Mouse (Mus musculus): ENCODE data around the gene Pitx3. TPM values are rescaled to one million over a fixed set of nuclear protein-coding genes. Genes with fewer than 3 reads are reported as not detected.
"Not testable (repeated sequence)": the region's sequence is repeated elsewhere in the genome, so short reads cannot be mapped to it uniquely, and the experiment has no call there.

Gene Pitx3
- polyA plus RNA-seq, 1 experiment from 2014 or later, result 0.13 TPM

GRCm38 (mm10) chr19:46131283-46131682 lies 16.8 kb downstream of the Pitx3 start:
- H3K27me3 ChIP-seq (ENCODE audit: control insufficient read depth, insufficient read depth, low read length), result peaks cover 7% of the 10 kb centered on the region; the same call in 1 of the 2 replicates
- H3K9me3 ChIP-seq (ENCODE audit: control insufficient read depth, low read length), result no peaks in the 10 kb centered on the region
- ATAC-seq (ENCODE audit: low FRiP score, low TSS enrichment) (no peak), DNase-seq (ENCODE audit: low spot score) (no peak)
- no peaks in the 10 kb centered on the region for H3K36me3 ChIP-seq (ENCODE audit: control insufficient read depth, insufficient read depth, low read length)
- peak overlapping the region; percentile 28 for H3K4me3 ChIP-seq (ENCODE audit: low read depth, low read length)
- TF ChIP-seq EP300 (optimal IDR thresholded peaks at IDR 0.05), result no peak
- no peak for TF ChIP-seq CTCF (IDR thresholded peaks at IDR 0.05; ENCODE audit: low read depth)
- H3K4me2 ChIP-seq (replicated peaks; ENCODE audit: low read depth), result peak overlapping the region; percentile 54
- H3K4me1 ChIP-seq (replicated peaks; ENCODE audit: control insufficient read depth, insufficient read depth), result peaks cover 5% of the 10 kb centered on the region
- no peak overlapping the region for H3K9ac ChIP-seq (ENCODE audit: low read length)
- 12% methylated on average over 6 of the region's 8 CpGs for WGBS
- no peak overlapping the region for H3K27ac ChIP-seq (replicated peaks)

- H3K4me1 ChIP-seq (replicated peaks; ENCODE audit: control insufficient read depth, insufficient read depth); ATAC-seq (ENCODE audit: low FRiP score, low TSS enrichment): not testable (repeated sequence)
Measured at GRCm38 (mm10) chr19:46129737-46130136, 18.4 kb downstream of the Pitx3 start.

GRCm38 (mm10) chr19:46126301-46126700 lies 21.8 kb downstream of the Pitx3 start:
- H3K36me3 ChIP-seq (ENCODE audit: control insufficient read depth, insufficient read depth, low read length), result no peaks in the 10 kb centered on the region
- no peak overlapping the region for H3K9ac ChIP-seq (ENCODE audit: low read length)
- no peak for ATAC-seq (ENCODE audit: low FRiP score, low TSS enrichment)
- no peaks in the 10 kb centered on the region for H3K27me3 ChIP-seq (ENCODE audit: control insufficient read depth, insufficient read depth, low read length)
- no peak for DNase-seq (ENCODE audit: low spot score)
- H3K4me2 ChIP-seq (replicated peaks; ENCODE audit: low read depth), result no peak overlapping the region
- no peaks in the 10 kb centered on the region for H3K9me3 ChIP-seq (ENCODE audit: control insufficient read depth, low read length)
- no peaks in the 10 kb centered on the region for H3K4me1 ChIP-seq (replicated peaks; ENCODE audit: control insufficient read depth, insufficient read depth)
- WGBS, result 87% methylated on average over 4 of the region's 4 CpGs
- no peak overlapping the region for H3K4me3 ChIP-seq (ENCODE audit: low read depth, low read length)
- TF ChIP-seq EP300 (optimal IDR thresholded peaks at IDR 0.05) (no peak), CTCF (IDR thresholded peaks at IDR 0.05; ENCODE audit: low read depth) (no peak)
- no peak overlapping the region for H3K27ac ChIP-seq (replicated peaks)

More at GRCm38 (mm10) chr19:46129737-46130136, 18.4 kb downstream of the Pitx3 start:
- not testable (repeated sequence) for DNase-seq (ENCODE audit: low spot score); H3K4me3 ChIP-seq (ENCODE audit: low read depth, low read length); H3K27ac ChIP-seq (replicated peaks); H3K9me3 ChIP-seq (ENCODE audit: control insufficient read depth, low read length); H3K27me3 ChIP-seq (ENCODE audit: control insufficient read depth, insufficient read depth, low read length); H3K36me3 ChIP-seq (ENCODE audit: control insufficient read depth, insufficient read depth, low read length); H3K9ac ChIP-seq (ENCODE audit: low read length); H3K4me2 ChIP-seq (replicated peaks; ENCODE audit: low read depth)
- WGBS, result 71% methylated on average over 6 of the region's 6 CpGs

GRCm38 (mm10) chr19:46124651-46125050 lies 23.5 kb downstream of the Pitx3 start:
- Histone ChIP-seq H3K27ac (replicated peaks) (no peak overlapping the region), H3K9ac (ENCODE audit: low read length) (no peak overlapping the region), H3K9me3 (ENCODE audit: control insufficient read depth, low read length) (no peaks in the 10 kb centered on the region), H3K27me3 (ENCODE audit: control insufficient read depth, insufficient read depth, low read length) (no peaks in the 10 kb centered on the region), H3K4me3 (ENCODE audit: low read depth, low read length) (no peak overlapping the region), H3K4me1 (replicated peaks; ENCODE audit: control insufficient read depth, insufficient read depth) (no peaks in the 10 kb centered on the region), H3K4me2 (replicated peaks; ENCODE audit: low read depth) (no peak overlapping the region), H3K36me3 (ENCODE audit: control insufficient read depth, insufficient read depth, low read length) (no peaks in the 10 kb centered on the region)
- TF ChIP-seq EP300 (optimal IDR thresholded peaks at IDR 0.05) (no peak), CTCF (IDR thresholded peaks at IDR 0.05; ENCODE audit: low read depth) (no peak)
- ATAC-seq (ENCODE audit: low FRiP score, low TSS enrichment) (no peak), DNase-seq (ENCODE audit: low spot score) (no peak)

GRCm38 (mm10) chr19:46123876-46124275 lies 24.2 kb downstream of the Pitx3 start:
- H3K4me1 ChIP-seq (replicated peaks; ENCODE audit: control insufficient read depth, insufficient read depth), result no peaks in the 10 kb centered on the region
- H3K27ac ChIP-seq (replicated peaks), result no peak overlapping the region
- H3K27me3 ChIP-seq (ENCODE audit: control insufficient read depth, insufficient read depth, low read length), result no peaks in the 10 kb centered on the region
- 64% methylated on average over 3 of the region's 3 CpGs for WGBS
- no peak overlapping the region for H3K4me3 ChIP-seq (ENCODE audit: low read depth, low read length)
- no peaks in the 10 kb centered on the region for H3K9me3 ChIP-seq (ENCODE audit: control insufficient read depth, low read length)
- no peak for DNase-seq (ENCODE audit: low spot score)
- no peak overlapping the region for H3K4me2 ChIP-seq (replicated peaks; ENCODE audit: low read depth)
- no peak overlapping the region for H3K9ac ChIP-seq (ENCODE audit: low read length)
- TF ChIP-seq CTCF (IDR thresholded peaks at IDR 0.05; ENCODE audit: low read depth) (no peak), EP300 (optimal IDR thresholded peaks at IDR 0.05) (no peak)
- H3K36me3 ChIP-seq (ENCODE audit: control insufficient read depth, insufficient read depth, low read length), result no peaks in the 10 kb centered on the region
- ATAC-seq (ENCODE audit: low FRiP score, low TSS enrichment), result no peak

GRCm38 (mm10) chr19:46120872-46121271 lies 27.3 kb downstream of the Pitx3 start:
- Histone ChIP-seq H3K9me3 (ENCODE audit: control insufficient read depth, low read length) (no peaks in the 10 kb centered on the region), H3K36me3 (ENCODE audit: control insufficient read depth, insufficient read depth, low read length) (no peaks in the 10 kb centered on the region), H3K4me1 (replicated peaks; ENCODE audit: control insufficient read depth, insufficient read depth) (no peaks in the 10 kb centered on the region), H3K27ac (replicated peaks) (no peak overlapping the region), H3K4me2 (replicated peaks; ENCODE audit: low read depth) (no peak overlapping the region), H3K4me3 (ENCODE audit: low read depth, low read length) (no peak overlapping the region), H3K27me3 (ENCODE audit: control insufficient read depth, insufficient read depth, low read length) (no peaks in the 10 kb centered on the region), H3K9ac (ENCODE audit: low read length) (no peak overlapping the region)
- ATAC-seq (ENCODE audit: low FRiP score, low TSS enrichment) (no peak), DNase-seq (ENCODE audit: low spot score) (no peak)
- TF ChIP-seq CTCF (IDR thresholded peaks at IDR 0.05; ENCODE audit: low read depth), result no peak
- 70% methylated on average over 6 of the region's 6 CpGs for WGBS

All from stomach, postnatal 0 days (tissue).